Mouse (Mus musculus): ENCODE measurements around the gene Wdfy3.

The Wdfy3 gene

DNA sequence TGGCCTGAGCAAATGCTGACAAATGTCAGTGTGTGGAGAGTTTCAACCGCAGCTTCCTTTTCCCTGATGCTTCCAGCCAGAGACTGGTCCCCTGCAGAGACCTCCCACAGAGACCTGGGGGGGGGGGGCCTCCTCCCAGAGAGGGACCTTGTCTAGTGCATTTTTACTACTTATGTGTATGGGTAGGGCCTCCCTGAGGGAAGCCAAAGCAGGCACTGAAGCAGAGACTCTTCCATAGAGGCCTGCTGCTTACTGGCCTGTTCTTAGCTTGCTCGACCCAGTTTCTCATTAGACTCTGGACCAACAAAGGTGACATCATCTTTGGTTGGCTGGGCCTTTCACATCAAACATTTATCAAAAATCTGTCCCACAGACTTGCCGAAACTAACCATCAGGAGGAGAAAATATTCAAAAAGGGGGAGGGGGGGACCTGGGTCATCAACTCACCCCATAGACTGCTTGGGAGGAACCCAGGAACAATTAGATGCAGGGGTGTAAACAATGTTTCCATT lies 14.5 kb downstream of the Wdfy3 start:
- no peak for DNase-seq (ENCODE audit: low read depth)

DNA sequence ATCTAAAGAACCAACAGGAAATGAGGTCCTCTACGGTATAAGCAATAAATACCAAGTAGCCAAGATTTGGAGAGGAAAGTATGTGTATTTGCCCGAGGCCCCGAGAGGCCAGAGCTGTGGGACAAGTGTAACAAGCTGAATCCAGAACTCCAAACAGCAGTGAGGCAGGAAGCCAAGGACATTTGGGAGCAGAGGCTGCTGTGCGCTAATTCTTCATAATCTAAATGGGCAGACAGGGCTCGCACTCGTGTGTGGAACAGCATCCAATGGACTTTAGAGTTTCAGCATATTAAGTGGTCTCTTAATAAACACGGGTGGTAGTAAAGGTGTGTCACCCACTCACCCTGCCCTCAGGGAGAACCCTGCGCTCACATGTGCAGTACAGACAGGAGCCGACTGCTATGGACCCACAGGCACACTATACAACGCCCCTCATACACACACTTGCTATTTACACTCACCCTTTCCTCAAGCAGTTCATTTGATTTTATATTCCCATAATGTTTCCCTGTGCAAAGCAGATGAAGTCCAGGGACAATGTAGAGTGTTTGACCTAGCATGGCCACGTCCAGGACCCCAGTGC lies 15.1 kb downstream of the Wdfy3 start:
- DNase-seq (ENCODE audit: low read depth) = no peak

DNA sequence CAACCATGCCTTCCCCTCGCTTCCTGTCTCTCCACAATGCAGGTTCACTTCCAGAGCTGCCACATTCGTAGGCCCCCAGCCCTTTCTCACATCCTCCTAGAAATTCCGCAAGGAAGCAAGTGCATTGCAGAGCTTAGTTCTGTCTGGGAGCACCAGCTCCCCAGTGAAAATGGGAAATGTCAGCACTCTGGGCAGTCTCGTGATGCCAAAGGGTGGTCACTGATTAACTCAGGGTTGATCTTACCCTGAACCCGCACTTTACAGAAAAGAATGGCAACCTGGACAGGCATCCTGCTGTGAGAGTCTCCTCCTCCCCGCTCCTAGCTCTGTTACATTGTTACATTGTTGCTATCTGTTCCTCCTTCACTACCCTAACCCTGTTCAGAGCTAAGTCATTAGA lies 16.8 kb downstream of the Wdfy3 start:
- no peak for DNase-seq (ENCODE audit: low read depth)

DNA sequence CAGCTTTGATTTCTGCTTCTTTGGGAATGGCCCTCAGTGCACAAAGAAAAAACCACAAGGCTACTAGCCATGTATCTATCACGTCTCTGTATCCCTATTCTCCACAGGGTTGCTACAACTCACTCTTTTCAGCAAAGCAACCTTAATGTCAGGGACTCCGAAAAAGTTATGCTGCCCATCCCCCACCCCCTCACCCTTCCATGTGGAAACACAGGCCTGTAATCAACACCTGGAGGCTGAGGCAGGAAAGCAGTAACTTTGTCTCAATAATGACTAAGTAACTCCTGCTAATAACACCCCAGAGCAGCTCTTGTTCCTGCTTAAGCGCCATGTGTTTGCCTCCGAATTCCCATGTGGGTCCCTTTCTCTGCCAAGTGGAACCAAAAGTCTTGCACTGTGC lies 17.3 kb downstream of the Wdfy3 start:
- DNase-seq (ENCODE audit: low read depth) = no peak

DNA sequence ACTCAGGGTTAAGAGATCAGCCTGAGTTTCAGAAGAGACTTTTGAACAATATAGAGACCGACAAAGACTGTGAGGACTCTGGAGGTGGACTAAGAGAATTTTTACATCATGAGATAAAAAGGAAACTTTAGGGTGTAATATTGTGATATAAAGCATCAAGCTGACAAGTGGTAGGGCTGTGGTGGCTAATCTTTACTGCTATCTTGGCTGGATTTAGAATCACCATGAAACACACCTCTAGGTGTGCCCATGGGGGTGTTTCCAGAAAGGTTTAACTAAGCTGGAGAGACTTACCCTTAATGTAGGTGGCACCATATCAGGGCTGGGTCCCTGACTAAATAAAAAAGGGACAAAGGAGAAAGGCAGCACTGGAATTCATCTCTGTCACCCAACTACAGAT lies 19.0 kb downstream of the Wdfy3 start:
- DNase-seq (ENCODE audit: low read depth) = no peak

DNA sequence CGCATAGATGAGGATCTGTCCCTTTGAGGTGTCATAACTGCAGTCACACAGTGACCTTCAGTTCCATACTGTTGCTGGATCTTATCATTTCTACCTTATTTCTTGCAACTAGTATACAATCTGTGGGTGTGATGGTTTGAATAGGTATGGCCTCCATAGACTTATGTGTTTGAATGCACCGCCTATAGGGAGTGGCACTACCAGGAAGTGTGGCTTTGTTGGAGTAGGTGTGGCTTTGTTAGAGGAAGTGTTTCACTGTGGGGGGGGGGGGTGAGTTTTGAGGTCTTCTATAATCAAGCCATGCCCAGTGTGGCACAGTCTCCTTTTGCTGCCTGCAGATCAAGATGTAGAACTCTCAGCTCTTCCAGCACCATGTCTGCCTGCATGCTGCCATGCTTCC lies 21.3 kb downstream of the Wdfy3 start:
- no peak for DNase-seq (ENCODE audit: low read depth)

DNA sequence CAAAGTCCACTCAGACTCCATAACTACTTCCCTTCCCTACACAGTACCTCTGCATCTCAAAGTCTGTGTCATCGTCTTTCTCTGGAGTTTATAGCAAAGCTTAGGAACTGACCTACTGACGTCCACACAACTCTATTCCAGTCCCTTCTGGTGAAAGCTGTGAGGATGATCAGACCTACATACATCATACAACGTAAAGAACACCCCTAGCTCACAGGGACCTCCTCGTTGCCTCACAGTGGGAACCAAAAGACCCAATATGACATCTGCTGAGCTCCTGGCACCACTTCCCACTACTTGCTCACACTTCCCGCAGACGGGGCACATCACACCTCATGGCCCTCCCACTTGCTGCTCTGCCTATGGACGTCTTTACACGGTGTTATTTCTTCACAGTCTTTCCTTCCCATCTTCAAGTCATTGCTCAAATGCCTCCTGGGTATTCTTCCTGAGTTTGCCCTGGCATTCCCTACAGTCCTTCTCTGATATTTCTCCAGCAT lies 23.1 kb downstream of the Wdfy3 start:
- no peak for DNase-seq (ENCODE audit: low read depth)

DNA sequence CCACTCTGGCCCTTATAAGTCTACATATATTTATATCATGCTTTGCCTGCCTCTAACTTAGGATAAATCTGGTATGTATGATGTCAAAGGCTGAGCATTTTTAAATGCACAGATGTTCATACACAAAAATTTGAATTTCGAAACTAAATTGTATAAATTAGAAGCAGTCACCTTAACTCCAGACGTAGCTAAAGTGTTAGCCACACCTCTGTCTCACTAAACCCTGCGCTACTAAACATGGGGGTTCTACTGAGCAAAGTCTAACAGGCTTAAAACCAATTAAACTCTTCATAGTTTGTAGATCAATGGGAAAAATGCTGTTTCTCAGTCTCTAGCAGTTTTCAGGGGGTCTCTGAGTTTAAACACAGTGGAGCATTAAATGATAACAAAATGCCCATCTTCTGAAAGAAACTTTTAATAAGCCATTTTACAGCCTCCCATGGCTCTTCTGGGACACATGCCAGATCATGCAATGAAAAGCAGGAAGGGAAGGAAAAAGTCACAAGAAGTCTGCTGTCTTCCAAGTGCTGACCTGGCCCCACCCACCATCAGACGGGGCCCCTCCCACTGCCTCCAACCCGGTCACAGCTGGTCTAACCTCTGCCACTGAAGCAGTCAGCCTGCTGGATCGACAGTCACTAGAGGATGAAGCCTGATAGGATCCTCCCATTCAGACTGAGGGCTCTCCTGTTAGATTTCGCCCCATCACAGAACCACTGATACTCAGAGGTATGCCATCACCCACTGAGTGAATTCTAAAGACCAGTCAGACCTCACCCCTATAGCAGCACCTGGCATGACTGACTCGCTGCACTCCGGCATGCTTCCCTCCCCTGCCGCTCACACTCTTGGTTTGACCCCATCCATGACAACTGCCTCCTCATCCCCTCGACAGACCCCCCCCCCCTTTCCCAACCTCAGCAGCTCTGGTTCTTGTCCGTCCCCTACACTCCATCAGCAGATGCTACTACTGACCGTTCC lies 23.8 kb downstream of the Wdfy3 start:
- DNase-seq (ENCODE audit: low read depth) = no peak

DNA sequence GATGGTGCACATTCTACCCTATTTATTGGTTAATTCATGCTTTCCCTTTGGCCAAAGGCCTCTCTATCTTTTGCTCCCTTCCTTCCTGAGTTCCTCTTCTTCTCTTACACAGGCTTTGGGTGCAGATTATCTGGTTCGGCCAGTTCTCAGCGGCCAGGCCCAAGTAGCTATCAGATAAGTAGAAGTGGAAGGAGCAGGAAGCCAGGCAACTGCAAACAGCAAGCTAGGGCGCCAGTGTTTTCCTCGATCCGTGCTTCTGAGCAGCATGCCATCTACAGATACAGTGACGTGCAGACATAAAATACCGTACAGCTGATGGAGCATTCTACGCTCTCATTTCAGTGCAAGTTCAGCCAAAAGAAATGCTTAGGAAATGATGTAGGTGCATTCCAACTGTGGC lies 24.5 kb downstream of the Wdfy3 start:
- DNase-seq (ENCODE audit: low read depth) = no peak

DNA sequence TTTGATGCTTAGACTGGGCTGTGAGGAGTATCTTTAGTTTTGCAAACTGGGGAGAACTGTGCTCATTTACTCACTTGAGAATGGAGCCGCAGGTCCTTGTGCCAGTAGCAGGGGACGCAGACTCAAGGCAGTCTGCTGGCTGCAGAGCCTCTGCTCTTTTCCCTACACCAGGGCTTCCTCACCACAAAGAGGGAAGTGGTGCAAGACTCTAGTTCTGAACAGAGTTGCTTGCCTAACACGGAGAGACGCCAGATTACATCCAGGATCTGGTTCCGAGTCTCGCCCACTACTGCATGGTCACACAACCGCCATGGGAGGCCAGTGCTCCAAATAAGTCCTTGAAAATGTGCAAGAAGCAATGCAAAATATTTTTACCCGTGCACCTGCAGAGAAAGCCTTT lies 36.4 kb downstream of the Wdfy3 start:
- no peak for DNase-seq (ENCODE audit: low read depth)

DNA sequence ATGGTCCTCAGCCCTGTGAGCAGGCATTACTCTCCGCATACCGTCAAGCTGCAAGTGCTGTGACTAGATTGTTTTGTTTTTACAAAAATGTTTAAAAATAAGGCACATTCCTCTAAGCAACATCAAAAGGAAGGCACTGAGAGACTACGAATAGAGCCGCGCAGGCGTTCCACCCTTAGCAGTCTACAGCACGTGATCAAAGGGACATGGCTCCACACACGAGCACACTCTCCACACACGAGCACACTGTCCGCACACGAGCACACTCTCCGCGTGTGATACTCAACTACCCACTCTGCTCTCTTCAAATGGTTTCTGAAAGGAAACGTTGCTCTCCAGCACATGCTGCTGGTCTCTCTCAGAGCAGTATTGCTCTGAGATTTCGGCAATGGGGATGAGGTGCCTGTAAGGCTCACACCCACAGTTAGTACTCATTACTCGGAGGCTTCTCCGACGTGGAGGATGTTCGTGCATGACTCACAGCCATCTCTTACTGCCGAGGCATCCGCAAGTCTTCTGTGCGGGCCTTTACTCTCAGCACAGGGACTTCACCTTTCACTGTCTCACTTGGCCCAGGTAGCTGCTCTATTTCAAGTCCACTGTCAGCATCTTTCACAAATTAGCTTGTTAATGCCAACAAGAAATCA lies 37.0 kb downstream of the Wdfy3 start:
- DNase-seq (ENCODE audit: low read depth) = no peak

DNA sequence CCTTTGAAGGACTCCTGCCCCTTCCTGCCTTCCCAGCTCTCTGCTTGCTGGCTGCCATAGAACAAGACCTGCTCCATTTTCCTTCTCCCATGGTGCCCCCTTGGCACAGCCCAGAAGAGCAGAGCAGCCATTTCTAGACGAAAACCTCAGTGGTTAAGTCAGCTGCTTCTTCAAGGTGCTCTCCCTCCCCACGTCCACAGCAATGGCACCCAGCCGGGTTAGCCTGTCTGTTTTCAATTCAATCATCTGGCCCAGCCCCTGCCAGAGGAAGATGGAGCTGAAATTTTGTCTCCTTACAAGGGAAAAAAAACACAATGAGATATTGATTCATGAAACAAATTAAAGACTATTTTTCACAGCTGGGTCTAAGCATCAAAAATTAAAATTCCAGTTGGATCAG lies 37.5 kb downstream of the Wdfy3 start:
- no peak for DNase-seq (ENCODE audit: low read depth)

DNA sequence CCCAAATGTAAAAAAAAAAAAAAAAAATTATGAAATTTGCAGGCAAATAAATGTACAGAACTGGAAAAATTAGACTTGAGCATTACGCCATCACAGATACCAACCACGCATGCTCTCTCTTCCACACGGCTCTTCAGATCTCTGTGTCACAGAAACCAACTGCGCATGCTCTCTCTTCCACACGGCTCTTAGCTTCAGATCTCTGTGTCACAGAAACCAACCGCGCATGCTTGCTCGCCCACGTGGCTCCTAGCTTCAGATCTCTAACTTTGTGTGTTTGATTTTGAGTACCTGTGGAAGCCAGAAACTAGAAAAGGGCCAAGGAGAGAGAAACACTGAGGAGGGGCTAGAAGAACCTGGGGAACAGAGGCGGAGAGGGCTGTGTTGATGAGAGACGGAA lies 46.3 kb downstream of the Wdfy3 start:
- no peak for DNase-seq (ENCODE audit: low read depth)

DNA sequence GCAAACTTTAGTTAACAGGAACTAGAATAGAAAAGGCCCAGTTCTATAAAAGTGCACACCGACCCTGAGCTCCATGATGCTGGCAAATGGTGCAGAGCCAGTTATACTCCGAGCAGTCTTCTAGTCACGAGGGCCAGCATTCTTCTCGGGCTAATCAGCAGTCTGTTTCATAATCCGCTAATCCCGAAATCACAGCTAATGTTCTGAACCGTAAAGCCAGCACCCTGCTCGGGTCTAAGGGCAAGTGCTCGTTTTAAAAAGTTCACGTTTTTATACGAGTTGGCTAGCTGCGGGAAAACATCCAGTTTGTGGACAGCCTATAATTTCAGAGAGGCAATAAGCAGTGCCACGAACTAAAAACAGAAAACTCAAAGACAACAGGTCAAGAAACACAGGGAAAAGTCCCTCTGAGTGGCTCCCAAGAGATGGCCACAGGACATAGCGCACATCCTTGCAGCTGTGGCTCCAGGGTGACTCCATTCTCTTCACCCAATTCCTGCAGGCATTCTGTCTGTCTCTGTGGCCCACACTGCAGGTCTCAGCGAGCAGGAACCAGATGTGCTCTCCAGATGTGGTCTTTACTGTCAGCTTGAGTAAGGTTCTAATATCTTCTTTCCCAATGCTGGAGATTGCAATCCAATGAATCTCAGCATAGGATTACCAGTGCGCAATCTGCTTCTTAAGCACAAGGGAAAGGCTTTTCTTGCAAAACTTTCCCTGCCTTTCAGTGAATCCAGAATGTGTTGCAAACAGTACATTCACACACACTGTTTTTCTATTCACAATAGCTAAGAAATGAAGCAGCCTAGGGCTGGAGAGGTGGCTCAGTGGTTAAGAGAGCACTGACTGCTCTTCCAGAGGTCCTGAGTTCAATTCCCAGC lies 47.5 kb downstream of the Wdfy3 start:
- DNase-seq (ENCODE audit: low read depth) = no peak

DNA sequence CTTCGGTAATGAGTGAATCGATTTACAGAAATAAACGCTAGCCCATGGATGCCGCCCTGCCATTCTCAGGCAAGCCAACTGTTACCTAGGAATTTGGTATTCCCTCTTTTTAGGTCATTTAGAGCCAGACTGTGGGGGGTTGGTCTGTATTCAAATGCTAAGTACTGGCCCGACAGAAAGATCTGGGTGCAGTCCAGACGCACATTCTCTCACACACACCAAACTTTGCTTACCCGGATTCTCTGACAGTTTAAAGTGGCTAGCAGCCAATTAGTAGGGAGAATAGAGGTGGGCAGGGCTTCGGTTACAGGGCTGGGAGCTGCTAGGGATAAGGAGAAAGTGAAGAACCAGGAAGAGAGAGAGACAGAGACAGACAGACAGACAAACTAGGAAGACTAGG lies 55.5 kb downstream of the Wdfy3 start:
- DNase-seq (ENCODE audit: low read depth) = no peak

DNA sequence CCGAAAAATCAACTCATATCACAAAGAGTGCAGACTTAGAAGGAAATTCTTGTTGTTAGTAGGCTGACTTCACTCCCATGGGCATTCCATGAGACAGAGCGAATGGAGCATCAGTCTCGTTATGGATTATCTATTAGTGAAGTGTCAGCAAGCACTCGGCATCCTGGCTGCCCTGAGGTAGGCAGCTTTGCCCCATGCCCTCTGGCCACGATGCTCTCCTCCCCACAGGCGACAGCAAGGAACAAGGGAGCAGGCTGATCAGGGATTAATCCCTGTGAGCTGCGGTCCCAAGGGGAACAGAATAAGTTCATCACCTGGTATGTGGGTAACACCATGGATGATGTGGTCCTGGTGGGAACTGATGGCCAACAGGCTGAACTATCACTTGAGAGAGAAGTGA lies 55.9 kb downstream of the Wdfy3 start:
- no peak for DNase-seq (ENCODE audit: low read depth)

DNA sequence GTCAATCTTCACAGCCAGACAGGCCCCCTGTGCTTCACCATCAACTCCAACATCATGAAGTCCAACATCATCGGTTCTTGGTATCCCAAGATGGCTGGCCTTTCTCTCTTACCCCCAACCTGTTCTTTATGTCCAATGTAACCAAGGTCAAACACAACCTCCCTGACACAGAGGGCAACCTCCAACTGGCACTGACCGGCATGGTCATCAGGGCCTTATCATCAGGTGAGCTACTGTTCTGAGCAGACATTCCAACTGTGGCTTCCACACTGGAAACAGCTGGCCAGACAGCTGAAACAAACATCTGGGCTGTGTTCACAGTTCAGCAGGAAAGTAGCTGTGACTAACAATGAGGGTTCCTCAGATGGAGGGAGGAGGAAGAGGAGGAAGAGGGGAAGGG lies 58.8 kb downstream of the Wdfy3 start:
- DNase-seq (ENCODE audit: low read depth) = no peak

DNA sequence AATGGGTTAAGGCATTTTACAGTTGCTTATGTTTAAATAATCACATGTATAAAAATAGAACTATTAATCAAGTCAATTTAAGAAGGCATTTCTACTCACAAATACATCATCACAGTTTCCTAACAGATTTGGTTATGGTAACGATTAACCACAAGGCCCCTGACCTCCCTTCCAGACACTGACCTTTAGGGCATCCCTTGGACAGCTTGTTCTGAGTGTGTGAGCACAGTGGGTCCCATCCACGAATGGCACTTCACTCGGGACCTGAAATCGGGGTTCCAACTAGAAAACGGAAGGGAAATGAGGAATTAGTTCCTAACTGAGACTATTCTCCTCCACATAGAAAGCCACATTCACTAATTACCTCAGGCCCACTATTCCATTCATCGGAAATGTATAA lies 60.1 kb downstream of the Wdfy3 start:
- DNase-seq (ENCODE audit: low read depth) = no peak

DNA sequence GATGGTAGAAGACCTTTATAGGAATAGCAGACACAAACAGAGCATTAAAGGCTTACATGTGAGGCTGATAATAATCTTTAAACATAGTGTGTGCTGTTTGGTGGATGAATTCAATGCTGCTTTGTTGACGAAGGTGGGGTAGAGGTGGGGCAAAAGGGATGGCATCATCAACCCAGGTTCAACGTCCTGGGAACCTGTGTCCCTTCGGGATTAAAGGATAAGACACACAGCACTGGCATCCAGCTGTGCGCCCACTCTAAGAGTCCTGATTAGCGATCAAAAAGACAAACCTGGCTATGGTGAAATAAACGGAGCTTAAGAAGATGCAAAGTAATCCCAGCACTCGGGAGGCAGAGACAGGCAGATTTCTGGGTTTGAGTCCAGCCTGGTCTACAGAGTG lies 61.0 kb downstream of the Wdfy3 start:
- DNase-seq (ENCODE audit: low read depth) = no peak

DNA sequence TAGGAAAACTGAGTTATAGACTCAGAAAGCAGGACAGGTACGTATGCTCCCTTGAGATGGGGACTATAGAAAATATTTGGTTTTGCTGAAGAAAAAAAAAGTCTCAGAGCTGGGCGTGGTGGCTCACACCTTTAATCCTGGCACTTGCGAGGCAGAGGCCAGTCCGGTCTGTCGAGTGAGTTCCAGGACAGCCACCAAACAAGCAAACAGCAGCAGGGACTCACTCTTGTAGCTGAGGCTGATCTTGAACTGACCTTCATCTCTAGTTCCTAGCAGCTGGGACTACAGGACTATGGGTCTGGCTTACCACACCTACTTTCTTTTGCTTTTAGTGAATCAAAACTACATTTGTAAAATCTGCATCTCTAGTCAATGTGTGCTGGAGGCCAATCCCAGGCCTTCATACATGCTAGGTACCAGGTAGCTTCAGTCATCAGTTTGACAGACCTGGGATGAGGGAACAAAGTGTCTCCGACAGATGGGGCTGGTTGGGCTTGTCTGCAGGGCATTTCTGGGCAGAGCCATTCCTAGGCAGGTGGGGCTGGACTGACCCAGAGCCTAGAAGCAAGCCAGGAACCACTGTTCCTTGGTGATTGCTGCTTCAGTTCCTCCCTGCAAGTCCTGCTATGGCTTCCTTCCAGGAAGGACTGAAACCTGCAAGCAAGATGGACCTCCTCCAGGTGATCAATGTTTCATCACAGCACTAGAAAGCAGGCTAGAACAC lies 63.3 kb downstream of the Wdfy3 start:
- no peak for DNase-seq (ENCODE audit: low read depth)

DNA sequence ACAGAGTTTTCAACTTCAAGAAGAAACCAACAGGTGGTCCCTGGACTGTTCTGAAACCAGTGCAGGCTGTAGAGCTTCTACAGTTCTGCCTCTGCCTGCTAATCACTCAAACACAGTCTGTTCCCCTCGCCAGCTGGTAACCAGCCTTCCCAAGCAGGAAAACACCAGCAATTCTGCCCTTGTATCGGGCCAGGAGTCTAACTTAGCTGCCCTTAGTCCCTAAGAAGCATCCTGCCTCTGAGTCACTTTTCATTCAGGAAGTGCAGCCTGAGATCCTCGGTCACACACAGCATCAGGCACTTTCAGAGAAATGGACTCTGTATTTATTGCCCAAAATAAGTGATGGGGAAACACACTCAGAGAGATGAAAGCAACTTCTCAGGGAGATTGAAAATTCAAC lies 66.3 kb downstream of the Wdfy3 start:
- DNase-seq (ENCODE audit: low read depth) = no peak

Data from c-Kit-positive CD71-negative TER-119-negative erythroid progenitor cells, embryonic 14.5 days (primary cell).